Mouse (Mus musculus) ES-E14 (cell line): Measurements from ENCODE around the gene Acot9. TPM values are rescaled to one million over a fixed set of nuclear protein-coding genes. Genes with fewer than 3 reads are reported as not detected.

ENCODE experiments used
- DNase-seq: peaks from one replicate; pipeline ENCODE4 v3.0.0-alpha.2; 2013; ENCODE audit warnings: low read depth, low spot score
- H3K27ac ChIP-seq: 2 replicates; pipeline ENCODE4 v1.5.1; 2012; ENCODE audit warnings: low read depth, mild to moderate bottlenecking, low read length, moderate library complexity, mixed read lengths; ENCODE audit not compliant: poor library complexity, insufficient read depth, severe bottlenecking
- H3K36me3 ChIP-seq: 2 replicates; pipeline ENCODE4 v1.6.1; 2012; ENCODE audit warnings: mild to moderate bottlenecking, low read length, moderate library complexity, mixed read lengths; ENCODE audit not compliant: control insufficient read depth, poor library complexity, insufficient read depth, severe bottlenecking
- H3K4me1 ChIP-seq, 2 experiments: fragments of 150-350 bp in 1 of 2; sonication (generic) in 1 of 2; 2 replicates each; pipeline ENCODE4 v1.6.1; 2012; ENCODE audit warnings: low read length in 2 of 2, mild to moderate bottlenecking in 1 of 2, mixed read lengths in 1 of 2; ENCODE audit not compliant: control insufficient read depth in 2 of 2, insufficient read depth in 2 of 2, poor library complexity in 1 of 2
- H3K4me3 ChIP-seq, 2 experiments: fragments of 150-350 bp in 1 of 2; sonication (generic) in 1 of 2; 2 replicates each; pipeline ENCODE4 v1.5.1; 2012; ENCODE audit warnings: low read length in 2 of 2, low read depth in 1 of 2, mild to moderate bottlenecking in 1 of 2, mixed read lengths in 1 of 2; ENCODE audit not compliant: insufficient read depth in 1 of 2, poor library complexity in 1 of 2, severe bottlenecking in 1 of 2
- H3K9ac ChIP-seq: 2 replicates; pipeline ENCODE4 v1.6.1; 2012; ENCODE audit warnings: low read depth, mild to moderate bottlenecking, low read length, mixed read lengths; ENCODE audit not compliant: poor library complexity, insufficient read depth, severe bottlenecking
- H3K9me3 ChIP-seq: fragments of 150-350 bp; sonication (generic); 2 replicates; pipeline ENCODE4 v1.6.1; 2012; ENCODE audit warnings: low read depth, mild to moderate bottlenecking, low read length; ENCODE audit not compliant: control insufficient read depth, insufficient read depth
- CHD2 ChIP-seq: IDR thresholded peaks from 2 replicates; pipeline ENCODE4 v1.6.1; 2014; ENCODE audit warnings: mild to moderate bottlenecking, low read depth, low read length, inconsistent platforms
- HCFC1 ChIP-seq: IDR thresholded peaks from 2 replicates; pipeline ENCODE4 v1.6.1; 2012; ENCODE audit warnings: low read length, inconsistent platforms, borderline replicate concordance; ENCODE audit not compliant: insufficient read depth
- MAFK ChIP-seq: IDR thresholded peaks from 2 replicates; pipeline ENCODE4 v1.6.1; 2014; ENCODE audit warnings: mild to moderate bottlenecking, low read depth, low read length, inconsistent platforms; ENCODE audit not compliant: insufficient read depth
- ZC3H11A ChIP-seq: IDR thresholded peaks from 2 replicates; pipeline ENCODE4 v1.6.1; 2012; ENCODE audit warnings: low read depth, mild to moderate bottlenecking, inconsistent platforms, low read length, borderline replicate concordance
- ZNF384 ChIP-seq: IDR thresholded peaks from 2 replicates; pipeline ENCODE4 v1.6.1; 2012; ENCODE audit warnings: low read depth, low read length, inconsistent platforms
- in situ Hi-C, 2 experiments: fragments of 600-800 bp; cut with MboI; formaldehyde crosslinking; loops; one replicate each; pipeline ENCODE4 v1.15.1; 2025; ENCODE audit warnings: low sequenced_read_pairs in 2 of 2, inconsistent platforms in 1 of 2; ENCODE audit not compliant: unreplicated experiment in 2 of 2
- total RNA-seq: library from RNA; depleted of rRNA; stranded (reverse); fragments of 300-350 nt; gene quantifications from 2 replicates; pipeline ENCODE4 v1.2.3, GENCODE M21; 2012

Gene Acot9
- total RNA-seq, 1 experiment = 60.4 TPM

- TF ChIP-seq ZC3H11A (no peak), HCFC1 (no peak), CHD2 (no peak), MAFK (no peak), ZNF384 (no peak)
- Histone ChIP-seq H3K9ac (no peak overlapping the region), H3K4me1 (no peaks in the 10 kb centered on the region), H3K36me3 (no peaks in the 10 kb centered on the region), H3K9me3 (no peaks in the 10 kb centered on the region), H3K4me3 (no peak overlapping the region), H3K27ac (no peak overlapping the region)
- DNase-seq = no peak
- in situ Hi-C loops = no loop called here
These were observed 44.1 kb downstream of the Acot9 start for GRCm38 (mm10) chrX:155306390-155306789.

- H3K4me1 ChIP-seq = no peaks in the 10 kb centered on the region
- no peak overlapping the region for H3K9ac ChIP-seq
- H3K4me3 ChIP-seq = no peak overlapping the region
- no peak overlapping the region for H3K27ac ChIP-seq
- in situ Hi-C loops = no loop called here
- H3K9me3 ChIP-seq = no peaks in the 10 kb centered on the region
- no peak for DNase-seq
- no peaks in the 10 kb centered on the region for H3K36me3 ChIP-seq
- no peak for TF ChIP-seq ZNF384
- no peak for TF ChIP-seq HCFC1
- TF ChIP-seq MAFK = no peak
- no peak for TF ChIP-seq ZC3H11A
- no peak for TF ChIP-seq CHD2
These were observed 55.8 kb downstream of the Acot9 start for GRCm38 (mm10) chrX:155318005-155318404.

DNA sequence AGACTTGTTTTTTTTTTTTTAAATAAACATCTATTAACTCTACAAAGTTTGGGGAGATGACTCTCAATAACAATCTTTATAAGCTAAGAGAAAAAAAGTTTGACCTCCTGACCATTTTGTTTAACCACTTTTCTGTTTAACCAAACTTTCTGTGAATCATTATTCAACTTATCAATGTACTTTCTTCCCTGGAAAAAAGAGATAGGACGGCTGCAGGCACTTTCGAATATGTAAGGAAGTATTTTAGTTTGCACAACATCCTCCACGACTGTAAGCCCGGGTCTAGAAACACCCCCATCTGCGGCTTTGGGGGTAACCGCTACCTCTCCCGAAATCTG lies 75.3 kb downstream of the Acot9 start:
- Histone ChIP-seq H3K9ac (peak overlapping the region; percentile 100), H3K4me1 (peaks cover 0 to 2% of the 10 kb centered on the region in 2 experiments; a peak in 2 of 4 replicates), H3K27ac (no peak overlapping the region), H3K4me3 (peak overlapping the region; percentile 94 to 99), H3K9me3 (no peaks in the 10 kb centered on the region), H3K36me3 (no peaks in the 10 kb centered on the region)
- TF ChIP-seq ZNF384 (no peak), MAFK (no peak), ZC3H11A (no peak), CHD2 (no peak), HCFC1 (no peak)
- in situ Hi-C loops = no loop called here
- no peak for DNase-seq

DNA sequence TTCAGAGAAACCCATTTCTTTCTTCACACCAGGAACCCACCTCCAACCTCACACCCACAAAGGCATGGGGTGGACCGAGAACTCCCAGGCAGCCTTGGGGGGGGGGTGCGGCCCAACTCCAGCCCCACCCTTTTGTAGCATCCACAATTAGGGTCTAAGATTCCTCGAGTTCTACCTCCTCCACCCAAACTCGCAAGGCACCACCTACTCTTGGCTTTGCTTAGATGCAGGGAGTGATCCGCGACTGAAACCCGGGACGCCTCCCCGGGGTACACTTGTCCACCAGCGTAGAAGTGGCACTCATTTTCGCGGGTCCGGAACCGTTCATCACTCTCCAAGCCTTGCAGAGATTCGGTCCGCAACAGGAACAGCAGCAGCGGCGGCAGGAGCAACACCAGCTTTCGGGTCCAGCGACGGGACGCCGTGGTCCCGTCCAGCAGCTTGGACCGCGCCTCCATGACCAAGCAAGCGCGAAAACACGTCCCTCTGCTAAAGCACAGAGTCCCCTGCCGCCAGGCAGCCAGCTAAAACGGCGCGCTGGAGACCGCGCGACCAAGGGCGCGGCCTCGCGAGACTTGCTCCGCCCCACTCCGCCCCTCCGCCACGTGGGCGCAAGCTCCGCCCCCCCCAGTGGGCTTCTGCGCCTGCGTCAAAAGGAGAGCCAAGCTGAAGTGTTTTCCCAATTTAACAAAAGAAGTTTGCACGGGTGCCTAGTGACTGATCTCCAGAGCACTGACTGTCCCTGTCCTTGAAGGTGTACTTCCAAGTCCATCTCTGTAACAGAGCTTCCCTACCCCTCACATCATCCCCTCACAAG lies 75.9 kb downstream of the Acot9 start:
- peaks cover 0 to 2% of the 10 kb centered on the region in 2 experiments; a peak in 2 of 4 replicates for H3K4me1 ChIP-seq
- H3K4me3 ChIP-seq = peak overlapping the region; percentile 94 to 99
- H3K9ac ChIP-seq = peak overlapping the region; percentile 100
- H3K27ac ChIP-seq = peak overlapping the region; percentile 77
- no peaks in the 10 kb centered on the region for H3K36me3 ChIP-seq
- TF ChIP-seq CHD2 (peak; percentile 90), ZC3H11A (no peak), HCFC1 (no peak)
- in situ Hi-C loops = no loop called here
- H3K9me3 ChIP-seq = no peaks in the 10 kb centered on the region
- peak; percentile 51 for DNase-seq

- TF ChIP-seq MAFK (no peak), ZNF384 (no peak), HCFC1 (no peak), CHD2 (no peak), ZC3H11A (no peak)
- H3K27ac ChIP-seq = no peak within 1 kb of the TSS
- in situ Hi-C loops = no loop called here
- no peaks in the 10 kb centered on the region for H3K36me3 ChIP-seq
- DNase-seq = no peak
- no peak within 1 kb of the TSS for H3K4me3 ChIP-seq
- H3K9ac ChIP-seq = no peak within 1 kb of the TSS
- H3K4me1 ChIP-seq = peaks cover 0 to 2% of the 10 kb centered on the region in 2 experiments; a peak in 2 of 4 replicates
- H3K9me3 ChIP-seq = no peaks in the 10 kb centered on the region
These were observed 78.4 kb downstream of the Acot9 start, which contains the start of gene Prdx4 for GRCm38 (mm10) chrX:155340654-155341053. Prdx4 (minus strand) TSS chrX:155340754.
